Mouse (Mus musculus): ENCODE data around the gene Ciao2a. TPM values are rescaled to one million over a fixed set of nuclear protein-coding genes. Genes with fewer than 3 reads are reported as not detected.

Ciao2a gene
- polyA plus RNA-seq, 1 experiment from 2014 or later, result 175 TPM

DNA sequence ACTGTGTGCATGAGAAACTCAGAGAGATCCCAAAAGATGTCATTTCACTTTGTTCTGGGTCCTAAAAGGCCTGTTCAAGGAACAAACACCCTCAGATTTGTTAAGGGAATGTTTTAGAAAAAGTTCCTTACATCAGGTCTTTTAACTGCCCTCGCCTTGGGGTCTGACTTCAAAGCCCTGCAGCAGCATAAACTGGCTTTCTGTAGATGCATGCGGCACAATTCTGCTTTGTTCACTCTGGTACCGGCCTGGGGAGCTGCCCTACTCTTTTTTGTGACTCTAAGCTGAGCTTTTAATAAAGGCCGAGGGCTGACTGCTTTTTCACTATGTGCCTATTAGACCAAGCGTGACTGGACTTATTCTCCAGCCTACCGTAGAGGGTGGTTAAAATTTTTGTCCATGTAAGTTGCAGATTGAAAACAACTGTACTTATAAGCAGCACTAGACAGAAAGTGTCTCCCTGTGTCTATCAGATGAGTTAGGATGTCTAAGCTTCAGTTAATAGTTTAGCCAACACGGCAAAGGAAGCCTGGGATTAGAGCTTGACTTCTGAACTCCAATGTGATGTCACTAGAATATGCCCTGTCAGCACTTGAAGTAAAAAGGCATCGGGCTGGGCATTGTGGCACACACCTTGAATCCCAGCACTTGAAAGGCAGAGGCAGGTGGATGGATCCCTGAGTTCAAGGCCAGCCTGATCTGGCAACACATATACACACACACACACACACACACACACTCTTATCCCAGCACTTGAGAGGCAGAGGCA, 15.6 kb upstream of the Ciao2a start:
- H3K9ac ChIP-seq (ENCODE audit: low read length), result no peak overlapping the region
- H3K36me3 ChIP-seq (ENCODE audit: control insufficient read depth, insufficient read depth), result peaks cover 5% of the 10 kb centered on the region
- WGBS, result 81% methylated on average over 8 of the region's 8 CpGs

DNA sequence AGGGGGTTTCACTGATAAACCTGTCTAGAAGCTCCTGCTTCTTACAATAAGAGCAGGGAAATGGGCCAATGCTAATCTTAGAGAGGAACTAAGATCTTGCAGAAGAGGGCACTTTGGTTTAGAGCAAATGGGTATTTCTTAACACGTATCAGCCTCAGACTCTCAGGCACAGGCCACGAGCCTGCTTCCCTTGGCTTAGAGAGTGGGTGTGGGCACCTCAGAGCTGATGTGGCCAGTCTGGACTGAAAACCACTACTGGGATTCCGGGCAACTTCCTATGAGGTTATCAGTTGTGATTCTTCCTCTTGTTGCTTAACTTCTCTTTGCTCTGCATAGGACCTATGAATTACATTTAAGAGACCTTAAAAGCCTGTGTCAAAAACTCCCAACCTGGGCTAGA, 12.1 kb upstream of the Ciao2a start:
- H3K4me3 ChIP-seq (ENCODE audit: low read length), result no peak overlapping the region
- H3K9ac ChIP-seq (ENCODE audit: low read length), result no peak overlapping the region
- no peaks in the 10 kb centered on the region for H3K9me3 ChIP-seq (replicated peaks; ENCODE audit: control insufficient read depth, low read length)
- peaks cover 2% of the 10 kb centered on the region for H3K36me3 ChIP-seq (ENCODE audit: control insufficient read depth, insufficient read depth)
- no peak overlapping the region for H3K27ac ChIP-seq (ENCODE audit: low read length)
- H3K4me2 ChIP-seq (ENCODE audit: low read depth, low read length), result no peak overlapping the region
- no peaks in the 10 kb centered on the region for H3K27me3 ChIP-seq (ENCODE audit: control insufficient read depth, insufficient read depth, low read length)
- 77% methylated on average over 3 of the region's 3 CpGs for WGBS
- ATAC-seq (replicated peaks; ENCODE audit: extremely low read depth, insufficient read depth, low FRiP score), result no peak
- H3K4me1 ChIP-seq (ENCODE audit: control insufficient read depth, insufficient read depth, low read length), result no peaks in the 10 kb centered on the region

More for the DNA sequence above, 15.6 kb upstream of the Ciao2a start:
- no peak overlapping the region for H3K4me3 ChIP-seq (ENCODE audit: low read length)
- H3K4me2 ChIP-seq (ENCODE audit: low read depth, low read length), result no peak overlapping the region
- H3K9me3 ChIP-seq (replicated peaks; ENCODE audit: control insufficient read depth, low read length), result no peaks in the 10 kb centered on the region
- H3K27me3 ChIP-seq (ENCODE audit: control insufficient read depth, insufficient read depth, low read length), result no peaks in the 10 kb centered on the region
- H3K27ac ChIP-seq (ENCODE audit: low read length), result no peak overlapping the region
- no peaks in the 10 kb centered on the region for H3K4me1 ChIP-seq (ENCODE audit: control insufficient read depth, insufficient read depth, low read length)
- ATAC-seq (replicated peaks; ENCODE audit: extremely low read depth, insufficient read depth, low FRiP score), result no peak

DNA sequence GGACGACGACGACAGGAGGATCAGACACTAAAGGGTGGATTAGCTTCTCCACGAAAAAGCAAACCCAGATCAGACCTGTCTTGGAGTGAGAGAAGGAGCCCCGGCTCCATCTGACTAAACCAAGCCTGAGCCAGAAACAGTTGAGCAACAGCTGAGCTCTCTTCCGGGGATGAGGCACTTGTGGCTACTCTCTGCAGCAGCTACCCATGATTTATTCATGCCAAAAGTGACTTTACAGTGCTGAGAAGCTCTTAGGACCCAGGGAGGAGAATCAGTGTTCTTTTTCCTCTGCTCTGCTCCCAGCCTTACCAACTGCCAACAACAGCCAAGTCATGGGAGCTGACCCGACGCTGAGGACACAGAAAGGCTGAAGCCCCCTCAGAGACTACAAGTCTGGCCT, 9.5 kb upstream of the Ciao2a start:
- ATAC-seq (replicated peaks; ENCODE audit: extremely low read depth, insufficient read depth, low FRiP score), result no peak
- Histone ChIP-seq H3K36me3 (ENCODE audit: control insufficient read depth, insufficient read depth) (peaks cover 2% of the 10 kb centered on the region), H3K9ac (ENCODE audit: low read length) (no peak overlapping the region), H3K27ac (ENCODE audit: low read length) (no peak overlapping the region), H3K4me3 (ENCODE audit: low read length) (no peak overlapping the region), H3K4me2 (ENCODE audit: low read depth, low read length) (no peak overlapping the region), H3K27me3 (ENCODE audit: control insufficient read depth, insufficient read depth, low read length) (no peaks in the 10 kb centered on the region), H3K9me3 (replicated peaks; ENCODE audit: control insufficient read depth, low read length) (no peaks in the 10 kb centered on the region), H3K4me1 (ENCODE audit: control insufficient read depth, insufficient read depth, low read length) (no peaks in the 10 kb centered on the region)
- 54% methylated on average over 8 of the region's 8 CpGs for whole genome bisulfite sequencing

DNA sequence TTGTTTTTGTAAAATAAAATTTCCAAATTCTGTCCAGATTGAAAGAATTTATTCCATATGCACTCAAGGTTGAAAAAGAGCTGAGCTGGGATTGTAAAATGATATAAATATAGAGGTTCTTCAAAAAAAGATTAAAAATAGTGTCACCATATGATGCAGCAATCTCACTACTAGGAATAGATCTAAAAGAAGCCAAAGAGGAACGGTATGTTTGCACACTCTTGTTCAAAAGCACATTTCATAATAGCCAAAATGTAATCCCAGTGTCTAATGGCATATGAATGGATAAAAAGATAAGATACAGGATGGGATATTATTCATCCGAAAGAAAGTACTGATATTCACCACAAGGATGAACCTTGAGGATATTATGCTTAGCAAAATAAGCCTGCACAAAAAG, 6.9 kb upstream of the Ciao2a start:
- H3K4me2 ChIP-seq (ENCODE audit: low read depth, low read length), result no peak overlapping the region
- no peak overlapping the region for H3K9ac ChIP-seq (ENCODE audit: low read length)
- no peaks in the 10 kb centered on the region; the same call in 1 of the 2 replicates for H3K36me3 ChIP-seq (ENCODE audit: control insufficient read depth, insufficient read depth)
- no peak overlapping the region for H3K27ac ChIP-seq (ENCODE audit: low read length)
- 78% methylated on average over 2 of the region's 2 CpGs for WGBS
- ATAC-seq (replicated peaks; ENCODE audit: extremely low read depth, insufficient read depth, low FRiP score), result no peak
- H3K9me3 ChIP-seq (replicated peaks; ENCODE audit: control insufficient read depth, low read length), result no peaks in the 10 kb centered on the region
- H3K4me1 ChIP-seq (ENCODE audit: control insufficient read depth, insufficient read depth, low read length), result peaks cover 9% of the 10 kb centered on the region
- no peaks in the 10 kb centered on the region for H3K27me3 ChIP-seq (ENCODE audit: control insufficient read depth, insufficient read depth, low read length)
- H3K4me3 ChIP-seq (ENCODE audit: low read length), result no peak overlapping the region

DNA sequence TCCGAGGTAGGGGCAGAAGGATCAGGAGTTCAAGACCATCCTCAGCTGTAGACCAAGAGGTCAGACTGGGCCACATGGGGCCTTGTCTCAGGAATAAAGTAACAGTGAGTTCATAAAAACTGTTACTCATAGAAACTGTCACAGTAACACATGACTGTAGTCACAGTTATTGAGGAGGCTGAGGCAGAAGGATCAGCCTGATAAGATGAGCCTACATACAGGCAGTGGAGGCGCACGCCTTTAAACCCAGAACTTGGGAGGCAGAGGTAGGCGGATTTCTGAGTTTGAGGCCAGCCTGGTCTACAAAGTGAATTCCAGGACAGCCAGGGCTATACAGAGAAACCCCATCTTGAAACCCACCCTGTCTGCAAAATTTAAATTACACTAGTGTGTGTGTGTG, 6.3 kb upstream of the Ciao2a start:
- no peaks in the 10 kb centered on the region for H3K27me3 ChIP-seq (ENCODE audit: control insufficient read depth, insufficient read depth, low read length)
- H3K36me3 ChIP-seq (ENCODE audit: control insufficient read depth, insufficient read depth), result no peaks in the 10 kb centered on the region; the same call in 1 of the 2 replicates
- H3K4me1 ChIP-seq (ENCODE audit: control insufficient read depth, insufficient read depth, low read length), result peaks cover 11% of the 10 kb centered on the region
- no peak overlapping the region for H3K4me2 ChIP-seq (ENCODE audit: low read depth, low read length)
- H3K9me3 ChIP-seq (replicated peaks; ENCODE audit: control insufficient read depth, low read length), result no peaks in the 10 kb centered on the region
- H3K9ac ChIP-seq (ENCODE audit: low read length), result no peak overlapping the region
- no peak overlapping the region for H3K27ac ChIP-seq (ENCODE audit: low read length)
- H3K4me3 ChIP-seq (ENCODE audit: low read length), result no peak overlapping the region
- 92% methylated on average over 4 of the region's 4 CpGs for WGBS
- ATAC-seq (replicated peaks; ENCODE audit: extremely low read depth, insufficient read depth, low FRiP score), result no peak

DNA sequence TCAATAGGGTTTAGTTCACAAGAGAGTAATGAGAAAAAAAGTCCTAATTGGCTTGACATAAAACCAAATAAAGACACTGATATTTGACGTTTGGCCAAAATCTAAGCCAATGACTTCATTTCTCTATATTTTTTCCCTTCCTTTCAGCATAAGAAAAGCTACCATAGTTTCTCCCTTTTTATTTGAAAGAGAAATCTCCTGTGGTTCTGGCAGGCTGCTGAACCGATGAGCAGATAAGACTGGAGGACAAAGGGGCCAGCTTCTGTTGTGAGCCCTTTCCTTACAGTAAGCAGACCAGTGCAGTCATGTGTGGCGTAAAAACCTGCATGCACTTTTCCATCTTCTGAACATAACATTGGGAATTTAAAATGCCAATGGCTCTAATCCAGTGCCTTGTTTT, 5.5 kb upstream of the Ciao2a start:
- H3K36me3 ChIP-seq (ENCODE audit: control insufficient read depth, insufficient read depth), result no peaks in the 10 kb centered on the region; the same call in 1 of the 2 replicates
- no peak overlapping the region for H3K9ac ChIP-seq (ENCODE audit: low read length)
- 65% methylated on average over 3 of the region's 3 CpGs for WGBS
- H3K4me2 ChIP-seq (ENCODE audit: low read depth, low read length), result no peak overlapping the region
- H3K4me1 ChIP-seq (ENCODE audit: control insufficient read depth, insufficient read depth, low read length), result peaks cover 20% of the 10 kb centered on the region
- no peak overlapping the region for H3K27ac ChIP-seq (ENCODE audit: low read length)
- ATAC-seq (replicated peaks; ENCODE audit: extremely low read depth, insufficient read depth, low FRiP score), result no peak
- no peaks in the 10 kb centered on the region for H3K27me3 ChIP-seq (ENCODE audit: control insufficient read depth, insufficient read depth, low read length)
- no peaks in the 10 kb centered on the region for H3K9me3 ChIP-seq (replicated peaks; ENCODE audit: control insufficient read depth, low read length)
- no peak overlapping the region for H3K4me3 ChIP-seq (ENCODE audit: low read length)

DNA sequence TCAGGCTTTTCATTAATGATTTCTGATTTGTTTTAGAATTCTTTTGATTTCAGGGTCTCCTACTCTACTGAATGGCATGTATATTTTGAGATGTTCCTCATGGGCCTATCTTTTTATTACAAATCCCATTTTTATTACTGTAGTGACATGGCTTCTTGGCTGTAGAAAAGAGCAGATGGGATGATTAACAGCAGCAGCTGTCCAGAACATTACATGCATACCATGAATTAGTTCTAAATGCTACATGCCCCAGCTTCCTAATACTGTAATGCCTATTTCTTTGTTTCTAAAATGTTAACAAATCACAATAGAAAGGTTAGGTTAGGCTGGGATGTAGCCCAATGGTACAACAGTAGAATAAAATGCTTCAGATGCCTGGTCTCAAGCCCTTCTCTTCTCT, 5.0 kb upstream of the Ciao2a start:
- Histone ChIP-seq H3K27me3 (ENCODE audit: control insufficient read depth, insufficient read depth, low read length) (no peaks in the 10 kb centered on the region), H3K9ac (ENCODE audit: low read length) (no peak overlapping the region), H3K4me2 (ENCODE audit: low read depth, low read length) (no peak overlapping the region), H3K4me1 (ENCODE audit: control insufficient read depth, insufficient read depth, low read length) (peaks cover 20% of the 10 kb centered on the region), H3K4me3 (ENCODE audit: low read length) (no peak overlapping the region), H3K27ac (ENCODE audit: low read length) (no peak overlapping the region), H3K36me3 (ENCODE audit: control insufficient read depth, insufficient read depth) (no peaks in the 10 kb centered on the region; the same call in 1 of the 2 replicates), H3K9me3 (replicated peaks; ENCODE audit: control insufficient read depth, low read length) (no peaks in the 10 kb centered on the region)
- ATAC-seq (replicated peaks; ENCODE audit: extremely low read depth, insufficient read depth, low FRiP score), result no peak

DNA sequence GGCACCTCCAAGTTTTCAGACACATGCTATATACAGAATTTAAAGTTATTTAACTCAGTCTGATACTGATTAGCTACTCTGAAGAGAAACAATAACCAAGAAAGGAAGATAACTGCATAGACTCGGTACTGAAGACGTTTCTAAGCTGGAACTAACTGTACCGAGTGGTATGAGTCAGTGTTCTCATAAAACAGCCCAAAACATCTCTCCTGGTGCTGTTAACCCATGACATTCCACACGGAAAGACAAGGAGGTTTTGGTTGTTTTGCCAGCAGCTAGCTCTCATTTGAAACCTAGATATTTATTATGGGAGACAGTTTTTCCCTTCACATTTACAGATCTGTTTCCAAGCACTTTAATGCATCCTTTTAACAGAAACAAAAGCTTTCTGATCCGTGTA, 2.8 kb upstream of the Ciao2a start:
- H3K9ac ChIP-seq (ENCODE audit: low read length), result peak overlapping the region; percentile 89

DNA sequence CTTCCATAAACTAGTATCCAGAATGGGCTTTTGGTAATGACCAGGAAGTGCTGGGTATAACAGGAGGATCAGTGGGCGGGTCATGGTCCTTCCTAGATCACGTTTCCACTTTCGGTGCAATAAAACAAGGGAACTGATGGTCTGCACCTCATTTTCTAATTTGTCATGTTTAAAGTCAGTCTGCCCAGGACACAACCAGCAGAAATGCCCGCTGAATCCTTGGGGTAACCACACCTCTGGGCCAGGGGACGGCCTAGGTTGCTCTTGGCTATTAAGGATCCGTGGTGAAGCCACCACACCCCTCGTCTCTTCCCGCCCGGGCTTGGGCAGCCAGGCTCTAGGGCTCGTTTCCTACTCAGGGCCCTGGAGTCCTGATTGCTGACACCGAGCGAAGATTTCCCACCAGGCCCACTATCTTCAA, 2.3 kb upstream of the Ciao2a start:
- peak overlapping the region; percentile 89 for H3K9ac ChIP-seq (ENCODE audit: low read length)
- peak overlapping the region; percentile 89 for H3K27ac ChIP-seq (ENCODE audit: low read length)
- under 1% methylated on average over 12 of the region's 12 CpGs for WGBS
- H3K4me1 ChIP-seq (ENCODE audit: control insufficient read depth, insufficient read depth, low read length), result peaks cover 29% of the 10 kb centered on the region
- H3K27me3 ChIP-seq (ENCODE audit: control insufficient read depth, insufficient read depth, low read length), result no peaks in the 10 kb centered on the region
- peak overlapping the region; percentile 87 for H3K4me3 ChIP-seq (ENCODE audit: low read length)
- H3K4me2 ChIP-seq (ENCODE audit: low read depth, low read length), result peak overlapping the region; percentile 86
- ATAC-seq (replicated peaks; ENCODE audit: extremely low read depth, insufficient read depth, low FRiP score), result no peak; the same call in 1 of the 2 replicates
- no peaks in the 10 kb centered on the region for H3K9me3 ChIP-seq (replicated peaks; ENCODE audit: control insufficient read depth, low read length)
- no peaks in the 10 kb centered on the region for H3K36me3 ChIP-seq (ENCODE audit: control insufficient read depth, insufficient read depth)

More for the DNA sequence above, 2.8 kb upstream of the Ciao2a start:
- H3K36me3 ChIP-seq (ENCODE audit: control insufficient read depth, insufficient read depth), result no peaks in the 10 kb centered on the region
- H3K27ac ChIP-seq (ENCODE audit: low read length), result no peak overlapping the region
- no peak for ATAC-seq (replicated peaks; ENCODE audit: extremely low read depth, insufficient read depth, low FRiP score)
- WGBS, result 13% methylated on average over 5 of the region's 5 CpGs
- no peaks in the 10 kb centered on the region for H3K9me3 ChIP-seq (replicated peaks; ENCODE audit: control insufficient read depth, low read length)
- H3K27me3 ChIP-seq (ENCODE audit: control insufficient read depth, insufficient read depth, low read length), result no peaks in the 10 kb centered on the region
- peak overlapping the region; percentile 86 for H3K4me2 ChIP-seq (ENCODE audit: low read depth, low read length)
- H3K4me1 ChIP-seq (ENCODE audit: control insufficient read depth, insufficient read depth, low read length), result peaks cover 29% of the 10 kb centered on the region
- peak overlapping the region; percentile 87 for H3K4me3 ChIP-seq (ENCODE audit: low read length)

Data from heart, embryonic 16.5 days (tissue).